Mouse (Mus musculus) ES-E14 (cell line): ENCODE data around the gene Palld.

Experiments
- CHD2 ChIP-seq: IDR thresholded peaks from 2 replicates; pipeline ENCODE4 v1.6.1; 2014; ENCODE audit warnings: mild to moderate bottlenecking, low read depth, low read length, inconsistent platforms
- HCFC1 ChIP-seq: IDR thresholded peaks from 2 replicates; pipeline ENCODE4 v1.6.1; 2012; ENCODE audit warnings: low read length, inconsistent platforms, borderline replicate concordance; ENCODE audit not compliant: insufficient read depth
- MAFK ChIP-seq: IDR thresholded peaks from 2 replicates; pipeline ENCODE4 v1.6.1; 2014; ENCODE audit warnings: mild to moderate bottlenecking, low read depth, low read length, inconsistent platforms; ENCODE audit not compliant: insufficient read depth
- ZC3H11A ChIP-seq: IDR thresholded peaks from 2 replicates; pipeline ENCODE4 v1.6.1; 2012; ENCODE audit warnings: low read depth, mild to moderate bottlenecking, inconsistent platforms, low read length, borderline replicate concordance
- ZNF384 ChIP-seq: IDR thresholded peaks from 2 replicates; pipeline ENCODE4 v1.6.1; 2012; ENCODE audit warnings: low read depth, low read length, inconsistent platforms

- TF ChIP-seq MAFK (no peak), ZNF384 (no peak), ZC3H11A (no peak), CHD2 (no peak), HCFC1 (no peak)
These were observed 328.0 kb downstream of the Palld start for GRCm38 (mm10) chr8:61574526-61574925.
